Mouse (Mus musculus) ES-CJ7 (cell line): ENCODE measurements at regions not wholly inside any gene's neighbourhood (a gene's known extent, or its start where the extent isn't known, plus 50 kb on each side); places are given as distances from the start of the nearest gene placed in this dataset.

Experiments
- DNase-seq: peaks from one replicate; pipeline ENCODE4 v3.0.0; 2011; ENCODE audit warnings: low read depth, low spot score

- DNase-seq = peak; percentile 79
Measured at GRCm38 (mm10) chr16:77400276-77400891, 201.5 kb downstream of the Gm11146 start.

- no peak for DNase-seq
Measured at GRCm38 (mm10) chr16:77399846-77400275, 202.0 kb downstream of the Gm11146 start.

DNA sequence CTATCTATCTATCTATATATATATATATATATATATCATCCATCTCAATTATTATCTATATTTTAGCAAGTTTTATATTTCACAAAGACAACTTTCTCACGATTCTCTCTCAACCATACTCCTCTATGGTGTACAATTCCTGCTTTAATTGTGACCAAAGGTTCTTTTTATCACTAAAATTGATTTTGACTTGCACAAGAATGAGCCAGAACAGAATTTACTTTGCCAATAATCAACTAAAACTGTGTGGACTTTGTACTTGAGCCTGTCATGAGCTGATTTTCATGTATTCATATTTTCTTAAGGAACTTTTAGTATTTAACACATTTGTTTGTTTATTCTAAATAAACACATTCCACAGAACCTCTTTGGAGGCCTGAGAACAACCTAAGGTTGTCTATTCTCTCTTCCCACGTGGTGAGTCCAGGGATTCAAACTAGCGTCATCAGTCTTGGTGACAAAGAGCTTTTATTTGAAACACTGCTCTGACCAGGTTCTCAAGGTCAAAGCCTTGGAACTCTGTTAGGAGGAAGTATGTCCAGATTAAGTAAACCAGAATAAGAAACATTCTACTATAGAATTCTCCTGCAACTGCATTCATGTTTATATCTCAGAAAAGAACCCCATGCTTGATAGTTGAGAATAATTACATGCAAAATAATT, 207.7 kb downstream of the Gm11146 start:
- DNase-seq = no peak

DNA sequence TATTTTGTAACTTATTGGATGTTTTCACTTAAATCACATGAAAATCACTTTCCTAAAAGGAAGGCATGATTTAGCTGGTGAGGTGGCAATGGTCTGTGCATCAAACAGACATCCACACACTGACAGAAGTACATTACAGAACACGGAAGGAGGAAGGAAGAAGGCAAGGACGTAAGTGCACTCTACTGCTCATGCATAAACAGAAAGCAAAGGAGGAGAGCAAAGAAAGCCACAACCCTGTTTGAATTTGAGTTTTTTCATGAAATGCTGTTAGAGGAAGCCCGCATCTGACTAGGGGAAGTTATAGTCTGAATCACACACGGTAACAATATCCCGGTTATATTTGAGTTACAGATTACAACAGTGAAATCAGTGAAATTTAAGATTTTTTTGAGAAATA, 208.4 kb downstream of the Gm11146 start:
- DNase-seq = no peak

DNA sequence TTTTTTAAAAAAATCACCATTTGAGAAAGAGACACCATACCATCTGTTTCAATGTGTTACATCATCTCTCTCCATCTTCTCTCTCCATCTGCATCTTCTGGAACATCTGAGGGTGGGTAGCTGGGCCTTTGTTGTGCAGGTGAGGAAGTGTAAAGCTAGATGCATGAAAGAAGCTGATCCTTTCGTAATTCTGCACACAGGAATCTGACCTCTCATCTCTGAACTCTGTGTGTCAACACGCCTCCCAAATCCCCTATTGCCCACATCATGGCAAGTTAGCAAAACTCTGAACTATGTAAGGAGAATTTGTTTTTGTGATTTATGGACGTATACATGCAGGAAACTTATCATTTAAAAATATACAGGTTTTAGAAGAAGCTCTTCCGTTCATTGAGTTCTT, 209.7 kb downstream of the Gm11146 start:
- DNase-seq = no peak

- no peak for DNase-seq
Measured at GRCm38 (mm10) chr16:77384021-77384729, 217.7 kb downstream of the Gm11146 start.

DNA sequence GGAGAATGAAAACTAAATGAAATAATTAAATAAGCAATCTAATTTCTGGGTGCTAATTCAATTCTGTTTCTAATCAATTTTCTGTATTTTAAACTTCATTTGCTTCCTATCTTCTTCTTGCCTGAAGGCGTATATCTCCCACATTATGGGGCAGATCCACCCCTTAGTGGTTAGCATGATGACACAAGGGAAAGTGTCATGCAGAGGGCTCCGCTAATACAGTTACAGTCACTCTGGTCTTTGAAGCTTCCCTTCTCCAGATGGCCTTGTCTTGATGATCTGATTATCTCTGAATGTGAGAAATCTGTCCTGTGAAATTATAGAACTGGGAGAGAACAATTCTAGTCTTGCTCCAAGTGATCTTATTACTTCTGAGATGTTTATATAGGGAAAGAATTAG, 219.1 kb downstream of the Gm11146 start:
- no peak for DNase-seq

GRCm38 (mm10) chr16:77372768-77373167, 229.1 kb downstream of the Gm11146 start:
- no peak for DNase-seq

DNA sequence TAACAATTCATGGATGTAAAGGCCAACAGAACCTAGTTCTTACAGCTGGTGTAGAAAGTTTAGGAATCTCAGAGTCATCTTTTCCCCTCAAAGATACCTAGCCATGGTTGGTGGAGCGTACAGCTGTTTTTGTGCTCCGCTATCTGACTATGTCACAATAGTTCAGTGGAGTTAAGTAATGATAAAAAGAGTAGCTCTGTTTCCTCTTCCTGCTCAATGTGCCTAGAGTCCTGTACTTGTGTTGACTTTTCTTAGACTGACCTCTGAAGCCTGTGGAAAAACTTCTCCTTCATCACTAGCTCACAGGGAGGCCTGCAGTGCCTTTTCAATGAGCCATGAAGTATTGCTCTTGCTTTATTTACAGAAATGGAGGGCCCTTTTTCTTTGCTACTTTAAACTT, 232.1 kb downstream of the Gm11146 start:
- no peak for DNase-seq

- DNase-seq = no peak
Measured at GRCm38 (mm10) chr16:77365254-77365653, 236.6 kb downstream of the Gm11146 start.

- DNase-seq = no peak
Measured at GRCm38 (mm10) chr16:77364439-77364838, 237.5 kb downstream of the Gm11146 start.

- DNase-seq = no peak
Measured at GRCm38 (mm10) chr16:77359190-77359589, 242.7 kb downstream of the Gm11146 start.

GRCm38 (mm10) chr16:77355260-77355659, 246.6 kb downstream of the Gm11146 start:
- no peak for DNase-seq

GRCm38 (mm10) chr16:77354201-77354712, 247.6 kb downstream of the Gm11146 start:
- no peak for DNase-seq

- DNase-seq = no peak
Measured at GRCm38 (mm10) chr16:77346128-77346527, 255.8 kb downstream of the Gm11146 start.

GRCm38 (mm10) chr16:77332285-77332684, 269.6 kb downstream of the Gm11146 start:
- DNase-seq = no peak

GRCm38 (mm10) chr16:77330996-77331395, 270.9 kb downstream of the Gm11146 start:
- DNase-seq = no peak

DNA sequence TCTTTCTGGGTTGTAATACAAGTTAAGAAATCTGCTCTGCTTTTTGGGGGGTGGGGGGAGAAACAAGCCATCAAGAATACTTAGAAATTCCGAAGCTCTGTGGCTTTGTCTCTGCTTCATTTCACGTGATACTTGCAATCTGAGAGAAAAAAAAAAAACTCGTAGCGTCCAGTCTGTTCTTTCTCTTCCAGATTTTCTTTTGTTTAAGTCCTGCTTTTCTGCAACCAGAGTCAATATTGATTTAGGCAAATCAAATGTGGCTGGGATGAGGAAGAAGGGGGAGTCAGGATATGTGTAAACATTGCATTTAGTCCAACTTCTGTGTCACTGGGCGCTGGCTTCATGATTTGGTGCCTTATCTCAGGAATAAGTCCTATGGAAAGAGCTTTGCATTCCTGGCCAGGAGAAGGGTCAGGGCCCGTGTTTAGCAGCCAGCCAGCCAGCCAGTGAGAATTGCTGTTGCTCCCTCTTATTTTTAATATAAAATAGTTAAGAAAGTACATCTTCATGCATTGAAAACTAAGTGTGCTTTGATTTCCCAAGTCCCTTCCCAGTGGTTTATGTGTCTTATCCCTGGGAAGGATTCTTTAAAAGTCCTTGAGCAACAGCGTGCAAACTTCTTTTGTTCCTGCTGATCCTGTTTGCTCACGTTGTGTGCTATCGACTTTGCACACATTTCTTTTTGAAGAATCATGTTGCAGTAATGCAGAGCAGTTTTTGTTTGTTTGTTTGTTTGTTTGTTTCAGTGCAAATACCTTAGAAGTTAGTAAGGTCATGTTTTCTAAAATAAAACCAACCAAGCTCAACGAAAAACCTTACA, 272.0 kb downstream of the Gm11146 start:
- DNase-seq = no peak

- no peak for DNase-seq
Measured at GRCm38 (mm10) chr16:77329160-77329691, 272.7 kb downstream of the Gm11146 start.

DNA sequence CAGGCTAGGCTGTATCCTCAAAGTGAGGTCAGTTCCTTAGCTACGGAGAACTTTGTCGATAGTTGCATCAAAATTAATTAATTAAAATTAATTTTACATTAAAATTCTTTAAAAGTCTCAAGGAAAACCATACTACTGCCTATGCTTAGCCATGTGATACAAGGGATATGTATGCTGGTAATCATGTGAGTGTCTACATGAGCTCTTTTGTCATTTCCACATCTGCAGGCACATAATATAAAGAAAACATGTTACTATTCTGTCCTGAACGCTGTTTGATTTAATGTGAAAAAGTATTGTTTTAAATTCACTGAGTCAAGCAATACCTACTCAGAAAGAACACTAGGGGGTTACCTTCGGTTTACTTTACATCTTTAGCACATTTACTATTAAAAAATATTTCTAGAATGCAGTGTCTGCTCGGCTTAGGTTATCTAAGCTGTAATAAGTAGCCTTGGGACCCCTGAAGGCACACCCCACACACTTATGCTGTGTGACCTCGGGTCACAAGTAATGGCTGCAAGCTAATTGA, 273.2 kb downstream of the Gm11146 start:
- no peak for DNase-seq

GRCm38 (mm10) chr16:77328049-77328448, 273.8 kb downstream of the Gm11146 start:
- no peak for DNase-seq
